Mouse (Mus musculus) bone marrow macrophage, adult 2 months (primary cell): ENCODE data around the gene Sema4b.

ENCODE experiments used
- CTCF ChIP-seq: IDR thresholded peaks from 2 replicates; pipeline ENCODE4 v1.5.1; 2012; ENCODE audit warnings: low read depth, mild to moderate bottlenecking, low read length, moderate library complexity
- POLR2A ChIP-seq: IDR thresholded peaks from 2 replicates; pipeline ENCODE4 v1.6.1; 2012; ENCODE audit warnings: mild to moderate bottlenecking, low read depth, low read length, borderline replicate concordance

DNA sequence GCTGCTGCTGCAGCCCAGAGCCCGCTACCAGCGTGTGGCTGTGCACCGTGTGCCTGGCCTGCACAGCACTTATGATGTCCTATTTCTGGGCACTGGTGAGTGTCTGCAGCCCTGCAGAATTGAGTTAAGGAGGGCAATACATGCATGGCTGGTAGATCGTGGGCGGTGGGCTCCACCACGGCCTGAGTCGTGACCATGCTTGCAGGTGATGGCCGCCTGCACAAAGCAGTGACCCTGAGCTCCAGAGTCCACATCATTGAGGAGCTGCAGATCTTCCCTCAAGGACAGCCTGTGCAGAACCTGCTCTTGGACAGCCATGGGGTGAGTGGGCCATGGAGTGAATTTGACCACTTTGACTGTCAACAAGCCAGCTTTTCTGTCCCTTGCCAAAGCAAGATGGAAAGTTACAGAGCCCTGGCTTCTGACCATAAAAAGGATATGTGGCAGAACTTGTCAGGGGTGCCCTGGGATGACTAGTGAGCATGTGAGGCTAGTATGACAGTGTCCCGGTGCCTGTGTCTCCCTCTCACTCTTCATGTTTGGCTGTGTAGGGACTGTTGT, 33.7 kb downstream of the Sema4b start:
- TF ChIP-seq POLR2A (no peak), CTCF (no peak)
